Mouse (Mus musculus): ENCODE results near the gene Pld2. TPM values are rescaled to one million over a fixed set of nuclear protein-coding genes. Genes with fewer than 3 reads are reported as not detected.

Gene Pld2
- total RNA-seq, 1 experiment = 4.4 TPM

DNA sequence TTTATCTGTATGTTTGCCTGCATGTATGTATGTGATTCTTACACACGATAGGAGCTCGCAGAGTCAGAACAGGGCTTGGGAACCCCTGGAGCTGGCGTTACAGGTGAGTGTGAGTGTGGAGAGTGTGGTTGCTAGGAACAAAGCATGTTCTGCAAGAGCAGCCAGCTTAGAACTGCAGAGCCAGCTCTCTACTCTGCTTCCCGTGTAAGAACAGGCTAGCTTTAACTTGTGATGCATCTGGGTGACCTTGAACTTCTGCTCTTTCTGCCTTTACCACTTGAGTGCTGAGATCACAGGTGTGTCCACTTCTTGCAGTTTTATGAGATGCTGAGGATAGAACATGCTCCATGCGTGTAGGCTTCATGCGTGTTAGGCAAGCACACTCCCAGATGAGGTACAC lies 39.1 kb downstream of the Pld2 start:
- Histone ChIP-seq H3K36me3 (ENCODE audit: control insufficient read depth, insufficient read depth, low read length, poor library complexity, severe bottlenecking) (peaks cover 3% of the 10 kb centered on the region; the same call in 1 of the 2 replicates), H3K4me1 (ENCODE audit: control insufficient read depth in 2 of 2, insufficient read depth in 2 of 2, low read length in 2 of 2, poor library complexity in 1 of 2) (peaks cover 9 to 29% of the 10 kb centered on the region in 2 experiments), H3K9me3 (ENCODE audit: control insufficient read depth, insufficient read depth, low read depth, low read length) (no peaks in the 10 kb centered on the region), H3K4me3 (ENCODE audit: insufficient read depth in 1 of 2, low read depth in 1 of 2, low read length in 2 of 2, poor library complexity in 1 of 2, severe bottlenecking in 1 of 2) (no peak overlapping the region), H3K27ac (ENCODE audit: insufficient read depth, low read depth, low read length, poor library complexity, severe bottlenecking) (no peak overlapping the region), H3K9ac (ENCODE audit: insufficient read depth, low read depth, low read length, poor library complexity, severe bottlenecking) (no peak overlapping the region)
- TF ChIP-seq CHD2 (IDR thresholded peaks at IDR 0.05; ENCODE audit: low read depth, low read length) (no peak), ZNF384 (IDR thresholded peaks at IDR 0.05; ENCODE audit: low read depth, low read length) (no peak), ZC3H11A (IDR thresholded peaks at IDR 0.05; ENCODE audit: borderline replicate concordance, low read depth, low read length) (no peak), MAFK (IDR thresholded peaks at IDR 0.05; ENCODE audit: insufficient read depth, low read depth, low read length) (no peak), HCFC1 (IDR thresholded peaks at IDR 0.05; ENCODE audit: borderline replicate concordance, insufficient read depth, low read length) (no peak)
- in situ Hi-C loops (cut with MboI; ENCODE audit: low sequenced_read_pairs in 2 of 2, unreplicated experiment in 2 of 2) = no loop called here
- DNase-seq (ENCODE audit: low read depth, low spot score) = no peak

DNA sequence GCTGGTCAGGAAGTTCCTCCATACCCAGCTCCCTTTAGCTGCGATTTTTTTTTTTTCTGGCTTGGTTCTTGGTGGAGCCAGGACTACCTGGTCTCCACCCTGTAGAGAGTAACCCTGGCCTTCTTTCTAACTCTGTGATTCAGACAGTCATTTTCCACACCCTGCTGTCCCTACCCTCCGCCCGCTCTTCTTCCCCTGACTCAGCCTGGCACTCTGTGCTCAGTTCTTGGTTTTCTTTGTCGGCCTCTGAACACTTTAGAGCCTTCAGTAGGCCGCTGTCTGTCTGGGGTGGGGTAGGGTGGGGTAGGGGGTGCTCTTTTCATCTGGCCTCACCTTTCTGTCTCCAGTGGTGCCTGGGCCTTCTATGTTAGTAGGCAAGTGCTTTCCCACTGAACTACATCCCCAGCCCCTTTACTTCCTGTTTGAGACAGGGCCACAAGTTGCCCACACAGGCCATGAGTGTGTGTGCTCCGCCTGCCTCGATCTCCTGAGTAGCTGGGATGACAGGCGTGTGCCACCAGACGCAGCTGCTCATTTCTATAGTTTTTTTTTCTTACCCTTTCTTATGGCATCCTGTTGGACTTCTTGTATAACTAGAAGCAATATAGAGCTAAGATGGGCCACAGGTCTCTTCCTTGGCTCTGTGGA lies 40.0 kb downstream of the Pld2 start:
- Histone ChIP-seq H3K36me3 (ENCODE audit: control insufficient read depth, insufficient read depth, low read length, poor library complexity, severe bottlenecking) (peaks cover 3% of the 10 kb centered on the region; the same call in 1 of the 2 replicates), H3K4me3 (ENCODE audit: insufficient read depth in 1 of 2, low read depth in 1 of 2, low read length in 2 of 2, poor library complexity in 1 of 2, severe bottlenecking in 1 of 2) (no peak overlapping the region), H3K9ac (ENCODE audit: insufficient read depth, low read depth, low read length, poor library complexity, severe bottlenecking) (no peak overlapping the region), H3K4me1 (ENCODE audit: control insufficient read depth in 2 of 2, insufficient read depth in 2 of 2, low read length in 2 of 2, poor library complexity in 1 of 2) (peaks cover 9 to 28% of the 10 kb centered on the region in 2 experiments), H3K27ac (ENCODE audit: insufficient read depth, low read depth, low read length, poor library complexity, severe bottlenecking) (no peak overlapping the region), H3K9me3 (ENCODE audit: control insufficient read depth, insufficient read depth, low read depth, low read length) (no peaks in the 10 kb centered on the region)
- no peak for DNase-seq (ENCODE audit: low read depth, low spot score)
- no peak for TF ChIP-seq ZC3H11A (IDR thresholded peaks at IDR 0.05; ENCODE audit: borderline replicate concordance, low read depth, low read length)
- TF ChIP-seq MAFK (IDR thresholded peaks at IDR 0.05; ENCODE audit: insufficient read depth, low read depth, low read length) = no peak
- no peak for TF ChIP-seq CHD2 (IDR thresholded peaks at IDR 0.05; ENCODE audit: low read depth, low read length)
- no peak for TF ChIP-seq ZNF384 (IDR thresholded peaks at IDR 0.05; ENCODE audit: low read depth, low read length)
- TF ChIP-seq HCFC1 (IDR thresholded peaks at IDR 0.05; ENCODE audit: borderline replicate concordance, insufficient read depth, low read length) = no peak
- in situ Hi-C loops (cut with MboI; ENCODE audit: low sequenced_read_pairs in 2 of 2, unreplicated experiment in 2 of 2) = no loop called here

DNA sequence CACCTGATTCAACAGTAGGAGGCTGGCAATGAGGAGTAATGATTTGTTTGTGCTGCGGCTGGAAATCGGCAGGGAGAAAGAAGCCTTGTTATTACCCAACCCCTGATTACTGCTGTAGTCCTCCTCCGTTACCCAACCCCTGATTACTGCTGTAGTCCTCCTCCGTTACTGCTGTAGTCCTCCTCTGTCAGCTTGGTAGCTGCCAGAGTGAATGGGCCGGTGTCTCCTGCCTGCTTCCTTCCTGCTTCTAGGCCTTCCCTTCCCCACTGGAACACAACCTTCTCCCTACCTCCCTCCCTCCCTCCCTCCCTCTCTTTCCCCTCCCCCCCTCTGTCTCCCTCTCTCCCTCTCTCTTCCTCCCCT lies 40.5 kb downstream of the Pld2 start:
- H3K9ac ChIP-seq (ENCODE audit: insufficient read depth, low read depth, low read length, poor library complexity, severe bottlenecking) = no peak overlapping the region
- H3K27ac ChIP-seq (ENCODE audit: insufficient read depth, low read depth, low read length, poor library complexity, severe bottlenecking) = peak overlapping the region; percentile 31; the same call in 1 of the 2 replicates
- no peak overlapping the region for H3K4me3 ChIP-seq (ENCODE audit: insufficient read depth in 1 of 2, low read depth in 1 of 2, low read length in 2 of 2, poor library complexity in 1 of 2, severe bottlenecking in 1 of 2)
- H3K9me3 ChIP-seq (ENCODE audit: control insufficient read depth, insufficient read depth, low read depth, low read length) = no peaks in the 10 kb centered on the region
- TF ChIP-seq CHD2 (IDR thresholded peaks at IDR 0.05; ENCODE audit: low read depth, low read length) = no peak
- no peak for TF ChIP-seq ZC3H11A (IDR thresholded peaks at IDR 0.05; ENCODE audit: borderline replicate concordance, low read depth, low read length)
- no peak for TF ChIP-seq HCFC1 (IDR thresholded peaks at IDR 0.05; ENCODE audit: borderline replicate concordance, insufficient read depth, low read length)
- no peak for TF ChIP-seq ZNF384 (IDR thresholded peaks at IDR 0.05; ENCODE audit: low read depth, low read length)
- no peak for TF ChIP-seq MAFK (IDR thresholded peaks at IDR 0.05; ENCODE audit: insufficient read depth, low read depth, low read length)
- H3K36me3 ChIP-seq (ENCODE audit: control insufficient read depth, insufficient read depth, low read length, poor library complexity, severe bottlenecking) = peaks cover 3% of the 10 kb centered on the region; the same call in 1 of the 2 replicates
- DNase-seq (ENCODE audit: low read depth, low spot score) = no peak
- in situ Hi-C loops (cut with MboI; ENCODE audit: low sequenced_read_pairs in 2 of 2, unreplicated experiment in 2 of 2) = no loop called here
- peaks cover 9 to 31% of the 10 kb centered on the region in 2 experiments for H3K4me1 ChIP-seq (ENCODE audit: control insufficient read depth in 2 of 2, insufficient read depth in 2 of 2, low read length in 2 of 2, poor library complexity in 1 of 2)

DNA sequence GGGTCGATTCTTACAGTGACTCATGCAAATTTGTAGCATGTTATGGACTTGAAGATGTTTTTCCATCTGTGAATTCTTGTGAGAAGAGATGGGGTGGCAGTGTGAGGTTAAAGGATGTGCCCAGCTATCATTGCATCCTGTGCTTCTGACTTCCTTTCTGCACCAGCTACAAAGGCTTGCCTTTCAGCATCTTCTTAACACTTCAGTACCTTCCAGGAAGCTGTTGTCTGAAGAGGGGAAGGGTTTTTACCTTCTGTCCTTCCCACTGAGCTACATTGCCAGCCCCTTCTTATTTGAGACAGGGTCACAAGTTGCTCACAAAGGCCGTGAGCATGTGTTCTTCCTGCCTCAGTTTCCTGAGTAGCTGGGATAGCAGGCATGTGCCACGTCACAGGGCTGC lies 41.1 kb downstream of the Pld2 start:
- H3K36me3 ChIP-seq (ENCODE audit: control insufficient read depth, insufficient read depth, low read length, poor library complexity, severe bottlenecking) = peaks cover 3% of the 10 kb centered on the region; the same call in 1 of the 2 replicates
- TF ChIP-seq ZC3H11A (IDR thresholded peaks at IDR 0.05; ENCODE audit: borderline replicate concordance, low read depth, low read length) (no peak), CHD2 (IDR thresholded peaks at IDR 0.05; ENCODE audit: low read depth, low read length) (no peak), HCFC1 (IDR thresholded peaks at IDR 0.05; ENCODE audit: borderline replicate concordance, insufficient read depth, low read length) (no peak), MAFK (IDR thresholded peaks at IDR 0.05; ENCODE audit: insufficient read depth, low read depth, low read length) (no peak), ZNF384 (IDR thresholded peaks at IDR 0.05; ENCODE audit: low read depth, low read length) (no peak)
- no peak for DNase-seq (ENCODE audit: low read depth, low spot score)
- no peak overlapping the region for H3K4me3 ChIP-seq (ENCODE audit: insufficient read depth in 1 of 2, low read depth in 1 of 2, low read length in 2 of 2, poor library complexity in 1 of 2, severe bottlenecking in 1 of 2)
- no peak overlapping the region for H3K27ac ChIP-seq (ENCODE audit: insufficient read depth, low read depth, low read length, poor library complexity, severe bottlenecking)
- in situ Hi-C loops (cut with MboI; ENCODE audit: low sequenced_read_pairs in 2 of 2, unreplicated experiment in 2 of 2) = no loop called here
- H3K9me3 ChIP-seq (ENCODE audit: control insufficient read depth, insufficient read depth, low read depth, low read length) = no peaks in the 10 kb centered on the region
- no peak overlapping the region for H3K9ac ChIP-seq (ENCODE audit: insufficient read depth, low read depth, low read length, poor library complexity, severe bottlenecking)
- peaks cover 9 to 33% of the 10 kb centered on the region in 2 experiments for H3K4me1 ChIP-seq (ENCODE audit: control insufficient read depth in 2 of 2, insufficient read depth in 2 of 2, low read length in 2 of 2, poor library complexity in 1 of 2)

Data from ES-E14 (cell line).